Mouse (Mus musculus): Measurements from ENCODE around the gene A930009A15Rik.

- TF ChIP-seq CTCF (IDR thresholded peaks at IDR 0.05; ENCODE audit: low read depth, low read length) (no peak), POLR2A (IDR thresholded peaks at IDR 0.05; ENCODE audit: extremely low read depth, insufficient read depth, low read length) (no peak)
Observed at GRCm38 (mm10) chr10:115529768-115530167, 40.0 kb upstream of the A930009A15Rik start.

All from liver, adult 2 months (tissue).